Comparison of ENCODE assay signal across 8 mouse cellular contexts in the genomic region with DNA sequence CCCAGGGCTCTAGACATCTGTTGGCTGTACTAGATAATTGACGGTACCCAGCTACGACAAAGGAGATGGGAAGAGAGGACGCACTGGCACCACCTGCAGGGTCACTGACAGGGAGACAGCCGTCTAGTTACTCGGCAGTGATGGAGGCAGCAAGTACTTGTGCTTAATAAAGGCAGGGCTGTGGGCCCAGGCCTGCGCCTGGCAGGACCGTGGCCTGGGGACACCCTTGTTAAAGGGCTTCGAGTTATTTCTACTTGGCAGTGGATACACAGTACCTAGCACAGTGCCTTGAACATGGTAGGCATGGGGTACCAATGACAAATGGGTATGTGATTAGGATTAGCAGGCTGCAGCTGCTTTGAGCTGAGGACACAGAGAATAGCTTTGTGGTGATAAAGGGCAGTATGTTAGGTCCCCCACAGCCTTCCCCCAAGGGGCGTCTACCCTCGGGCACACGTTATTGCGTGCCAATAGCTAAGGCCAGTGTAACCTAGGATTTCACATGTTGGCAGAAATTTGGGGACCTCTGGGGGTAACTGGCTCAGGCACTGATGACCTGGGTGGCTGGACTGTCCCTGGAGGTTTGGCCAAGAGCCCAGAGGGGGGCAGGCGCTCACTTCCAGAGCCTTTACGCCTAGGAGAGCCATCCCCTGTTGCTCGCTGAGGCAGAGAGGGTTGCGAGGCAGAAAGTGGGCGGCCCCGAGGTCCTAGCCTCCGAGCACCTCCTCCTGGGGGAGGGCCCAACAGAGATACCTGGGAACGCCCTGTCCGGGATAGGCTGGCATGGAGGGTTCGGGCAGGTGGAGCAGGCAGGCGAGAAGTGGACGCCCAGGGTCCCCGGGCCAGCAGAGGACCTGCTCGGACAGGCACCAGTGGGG. TPM values are rescaled to one million over a fixed set of nuclear protein-coding genes. Genes with fewer than 3 reads are reported as not detected.
DNase-seq lines count a peak whose midpoint lies in the region; ATAC-seq and TF ChIP-seq lines count a peak whose summit lies in the region.

No protein-coding gene starts in this region.

- H3K4me2 ChIP-seq in heart, embryonic 15.5 days: peak overlapping the region; percentile 55
- peak overlapping the region; percentile 27 for H3K4me2 ChIP-seq in midbrain, embryonic 11.5 days

- 0 out of 2 replicates have a peak, but pooled peaks have one; percentile 28 for ATAC-seq in heart, embryonic 15.5 days (replicated peaks; ENCODE audit: insufficient number of reproducible peaks, insufficient read depth, low FRiP score, low read depth)
- peak; percentile 81 for ATAC-seq in erythroid progenitor cell, adult 5-6 weeks (replicated peaks; ENCODE audit: low FRiP score, poor library complexity, severe bottlenecking)
- 0 out of 2 replicates have a peak, but pooled peaks have one; percentile 27 for ATAC-seq in midbrain, embryonic 11.5 days (ENCODE audit: low FRiP score)
- ATAC-seq in frontal cortex, adult (ENCODE audit: low TSS enrichment): no peak

- H3K4me1 ChIP-seq in heart, embryonic 15.5 days (replicated peaks): peaks cover 8% of the 10 kb centered on the region
- H3K4me1 ChIP-seq in midbrain, embryonic 11.5 days (ENCODE audit: control insufficient read depth, insufficient read depth, low read length): peaks cover 7% of the 10 kb centered on the region

- 0 out of 2 replicates have a peak overlapping the region, but pooled peaks have one; percentile 14 for H3K9ac ChIP-seq in heart, embryonic 15.5 days
- H3K9ac ChIP-seq in midbrain, embryonic 11.5 days (ENCODE audit: low read length): no peak overlapping the region

- 19% methylated on average over 26 of the region's 26 CpGs for WGBS in heart, embryonic 15.5 days
- 24% methylated on average over 26 of the region's 26 CpGs for WGBS in midbrain, embryonic 11.5 days

- H3K4me3 ChIP-seq in heart, embryonic 15.5 days: peak overlapping the region; percentile 22; the same call in 1 of the 2 replicates
- no peak overlapping the region for H3K4me3 ChIP-seq in midbrain, embryonic 11.5 days (ENCODE audit: low read depth, low read length)
- H3K4me3 ChIP-seq in layer of hippocampus, adult 2 months: no peak overlapping the region

- H3K27ac ChIP-seq in heart, embryonic 15.5 days: no peak overlapping the region
- H3K27ac ChIP-seq in midbrain, embryonic 11.5 days (ENCODE audit: low read depth, low read length): no peak overlapping the region
- H3K27ac ChIP-seq in layer of hippocampus, adult 2 months: no peak overlapping the region

- no peaks in the 10 kb centered on the region for H3K36me3 ChIP-seq in heart, embryonic 15.5 days
- H3K36me3 ChIP-seq in midbrain, embryonic 11.5 days (ENCODE audit: control insufficient read depth, insufficient read depth, low read length): no peaks in the 10 kb centered on the region

- no peaks in the 10 kb centered on the region for H3K9me3 ChIP-seq in heart, embryonic 15.5 days (replicated peaks)
- H3K9me3 ChIP-seq in midbrain, embryonic 11.5 days (ENCODE audit: control insufficient read depth, low read length): no peaks in the 10 kb centered on the region

- peaks cover 82% of the 10 kb centered on the region for H3K27me3 ChIP-seq in heart, embryonic 15.5 days
- peaks cover 5% of the 10 kb centered on the region; the same call in 1 of the 2 replicates for H3K27me3 ChIP-seq in midbrain, embryonic 11.5 days (ENCODE audit: control insufficient read depth, insufficient read depth, low read length)

- TF ChIP-seq CTCF in layer of hippocampus, adult 2 months (conservative IDR thresholded peaks at IDR 0.05): no peak

- no peak for DNase-seq in heart, adult 8-10 months (ENCODE audit: low spot score)
- peak; percentile 66 to 81 for DNase-seq in kidney, postnatal 4 days
- no peak for DNase-seq in midbrain, embryonic 11.5 days (ENCODE audit: low spot score, missing footprints)
- DNase-seq in layer of hippocampus, postnatal 10 days (ENCODE audit: low spot score in 2 of 2): no peak
- DNase-seq in layer of hippocampus, adult 2 months (ENCODE audit: low spot score in 2 of 2): no peak

RNA-seq across cellular contexts. Expression of a gene that starts 11.4 kb away (rescaled TPM):
- polyA plus RNA-seq in heart, embryonic 15.5 days (2015; fragmentation: Nextera tagmentation; extraction: Ambion mirVana): 0.09 and 0.61 TPM in 2 replicates
- total RNA-seq in heart, adult 8-10 months (2022): not detected
- 13.8 and 16.6 TPM in 2 replicates for total RNA-seq in erythroid progenitor cell, adult 5-6 weeks (2015; ENCODE audit: low replicate concordance)
- 5.5 TPM in 2 replicates for total RNA-seq in erythroid progenitor cell, adult 5-6 weeks (2017; ENCODE audit: low replicate concordance)
- 1.7 and 2.2 TPM in 2 replicates for polyA plus RNA-seq in midbrain, embryonic 11.5 days (2014; fragmentation: Nextera tagmentation; extraction: Ambion mirVana)
- under 1 TPM; 0.22 to 0.48 TPM for total RNA-seq in layer of hippocampus, postnatal 10 days (2021)
- total RNA-seq in layer of hippocampus, adult 2 months (2021): not detected

RNA-seq across cellular contexts. Expression of a gene that starts 12.7 kb away (rescaled TPM):
- polyA plus RNA-seq in heart, embryonic 15.5 days (2015; fragmentation: Nextera tagmentation; extraction: Ambion mirVana): 0.52 and 1.1 TPM in 2 replicates
- total RNA-seq in heart, adult 8-10 months (2022): under 1 TPM in 3 of 4 experiments, not detected in 1; 0.12 to 0.75 (median 0.72) TPM
- not detected in 2 replicates for total RNA-seq in erythroid progenitor cell, adult 5-6 weeks (2015; ENCODE audit: low replicate concordance)
- 3.3 TPM in 1 of 2 replicates, not detected in the other for total RNA-seq in erythroid progenitor cell, adult 5-6 weeks (2017; ENCODE audit: low replicate concordance)
- 4.5 and 4.7 TPM in 2 replicates for polyA plus RNA-seq in midbrain, embryonic 11.5 days (2014; fragmentation: Nextera tagmentation; extraction: Ambion mirVana)
- 10 to 100 TPM; 30.9 to 35.1 TPM for total RNA-seq in layer of hippocampus, postnatal 10 days (2021)
- total RNA-seq in layer of hippocampus, adult 2 months (2021): 10 to 100 TPM; 10.2 to 13.3 TPM

RNA-seq across cellular contexts. Expression of a gene that starts 17.3 kb away (rescaled TPM):
- 14.2 and 20.1 TPM in 2 replicates for polyA plus RNA-seq in heart, embryonic 15.5 days (2015; fragmentation: Nextera tagmentation; extraction: Ambion mirVana)
- total RNA-seq in heart, adult 8-10 months (2022): 10 to 100 TPM; 14.6 to 19.3 (median 17.2) TPM
- total RNA-seq in erythroid progenitor cell, adult 5-6 weeks (2015; ENCODE audit: low replicate concordance): 42.5 and 52.8 TPM in 2 replicates
- total RNA-seq in erythroid progenitor cell, adult 5-6 weeks (2017; ENCODE audit: low replicate concordance): 41.1 and 50.4 TPM in 2 replicates
- polyA plus RNA-seq in midbrain, embryonic 11.5 days (2014; fragmentation: Nextera tagmentation; extraction: Ambion mirVana): 24.1 and 29.5 TPM in 2 replicates
- total RNA-seq in layer of hippocampus, postnatal 10 days (2021): 10 to 100 TPM; 52.0 to 55.9 TPM
- 10 to 100 TPM; 47.8 to 56.1 TPM for total RNA-seq in layer of hippocampus, adult 2 months (2021)

RNA-seq across cellular contexts. Expression of a gene that starts 29.9 kb away (rescaled TPM):
- polyA plus RNA-seq in heart, embryonic 15.5 days (2015; fragmentation: Nextera tagmentation; extraction: Ambion mirVana): 70.9 and 92.8 TPM in 2 replicates
- 10 to 100 TPM; 49.4 to 57.8 (median 53.3) TPM for total RNA-seq in heart, adult 8-10 months (2022)
- total RNA-seq in erythroid progenitor cell, adult 5-6 weeks (2015; ENCODE audit: low replicate concordance): 19.3 and 33.9 TPM in 2 replicates
- total RNA-seq in erythroid progenitor cell, adult 5-6 weeks (2017; ENCODE audit: low replicate concordance): 3.6 and 8.0 TPM in 2 replicates
- polyA plus RNA-seq in midbrain, embryonic 11.5 days (2014; fragmentation: Nextera tagmentation; extraction: Ambion mirVana): 74.4 and 77.2 TPM in 2 replicates
- 10 to 100 TPM; 79.4 to 79.6 TPM for total RNA-seq in layer of hippocampus, postnatal 10 days (2021)
- total RNA-seq in layer of hippocampus, adult 2 months (2021): 10 to 100 TPM; 67.1 to 69.0 TPM

RNA-seq across cellular contexts. Expression of a gene that starts 35.6 kb away (rescaled TPM):
- polyA plus RNA-seq in heart, embryonic 15.5 days (2015; fragmentation: Nextera tagmentation; extraction: Ambion mirVana): 10.5 and 19.2 TPM in 2 replicates
- total RNA-seq in heart, adult 8-10 months (2022): 1 to 10 TPM; 2.6 to 4.8 (median 4.3) TPM
- 5.0 and 5.4 TPM in 2 replicates for total RNA-seq in erythroid progenitor cell, adult 5-6 weeks (2015; ENCODE audit: low replicate concordance)
- 2.6 TPM in 1 of 2 replicates, not detected in the other for total RNA-seq in erythroid progenitor cell, adult 5-6 weeks (2017; ENCODE audit: low replicate concordance)
- 16.5 and 20.2 TPM in 2 replicates for polyA plus RNA-seq in midbrain, embryonic 11.5 days (2014; fragmentation: Nextera tagmentation; extraction: Ambion mirVana)
- total RNA-seq in layer of hippocampus, postnatal 10 days (2021): 10 to 100 TPM; 65.8 to 69.5 TPM
- total RNA-seq in layer of hippocampus, adult 2 months (2021): 10 to 100 TPM; 61.6 to 61.7 TPM

Comparison
In these comparisons a context has a peak if more than half of its experiments do, and no peak if none do; other contexts are left out.
1. DNase-seq: peak in kidney, postnatal 4 days (2 of 2); none in heart, adult 8-10 months (single experiment), midbrain, embryonic 11.5 days (single experiment), layer of hippocampus, postnatal 10 days (0 of 2) and layer of hippocampus, adult 2 months (0 of 2).
2. RNA of a gene that starts 11.4 kb away (total RNA-seq): 5.5 to 16.6 TPM in erythroid progenitor cell, adult 5-6 weeks; 0.22 to 0.48 TPM in layer of hippocampus, postnatal 10 days, not detected in heart, adult 8-10 months and not detected in layer of hippocampus, adult 2 months; every median in the first group is over 4 times any median in the second.